Mouse (Mus musculus): ENCODE data around the gene Shox2. TPM values are rescaled to one million over a fixed set of nuclear protein-coding genes. Genes with fewer than 3 reads are reported as not detected.

Shox2 gene
- not detected for total RNA-seq (2023)

GRCm38 (mm10) chr3:66981706-66982105, at the start of gene Shox2:
TSS of gene Shox2 (minus strand) at chr3:66981771.

DNA sequence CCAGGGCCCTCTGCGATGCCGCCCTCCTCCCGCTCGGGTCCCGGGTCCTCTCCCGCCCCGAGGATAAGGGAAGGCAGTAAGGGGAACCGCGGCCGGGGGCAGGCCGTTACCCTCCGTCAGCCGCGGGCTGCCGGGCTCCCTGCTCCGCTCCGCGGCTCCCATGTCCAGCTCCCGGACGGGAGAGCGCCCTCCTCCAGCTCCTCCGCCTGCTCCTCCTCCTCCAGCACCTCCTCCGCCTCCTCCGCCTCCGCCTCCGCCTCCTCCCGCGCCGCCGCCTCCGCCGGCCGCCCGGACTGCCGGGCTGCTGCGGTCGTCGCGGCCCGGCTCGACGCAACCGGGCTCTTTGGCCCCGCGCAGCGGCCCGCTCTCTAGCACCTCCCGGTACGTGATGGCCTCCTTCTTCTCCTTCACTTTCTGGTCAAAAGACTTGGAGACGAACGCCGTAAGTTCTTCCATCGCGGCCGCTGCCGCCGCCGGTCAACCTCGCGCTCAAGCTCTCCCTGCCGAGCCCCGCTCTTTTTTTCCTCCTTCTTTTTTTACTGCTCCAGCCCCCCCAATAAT, 390 bp downstream of the Shox2 start, which contains the start of gene Rsrc1:
Gene Rsrc1 (plus strand): TSS at position 290 of the 561 bp plus-strand sequence.

Other genes with a start within 250 kb of the Shox2 start
- 10 to 100 TPM; 31.2 to 34.1 TPM for gene Rsrc1, start 381 bp downstream of the Shox2 start, total RNA-seq (2023)